Mouse (Mus musculus) cerebellum, adult 9-11 months (tissue): ENCODE measurements around the gene Dennd2a.
"Not testable (repeated sequence)": the region's sequence is repeated elsewhere in the genome, so short reads cannot be mapped to it uniquely, and the experiment has no call there.

Source experiments
- DNase-seq: peaks from one replicate; pipeline ENCODE4 v3.0.0; 2022

Gene Dennd2a

GRCm38 (mm10) chr6:39445801-39446572 lies 111.7 kb downstream of the Dennd2a start:
- DNase-seq: no peak

- DNase-seq: no peak
Observed at GRCm38 (mm10) chr6:39442786-39443287, 114.8 kb downstream of the Dennd2a start.

- DNase-seq: no peak
Observed at GRCm38 (mm10) chr6:39440207-39440606, 117.5 kb downstream of the Dennd2a start.

GRCm38 (mm10) chr6:39437519-39437918 lies 120.1 kb downstream of the Dennd2a start:
- DNase-seq: not testable (repeated sequence)

GRCm38 (mm10) chr6:39435875-39436274 lies 121.8 kb downstream of the Dennd2a start:
- no peak for DNase-seq

- no peak for DNase-seq
Observed at GRCm38 (mm10) chr6:39434886-39435492, 122.7 kb downstream of the Dennd2a start.

- no peak for DNase-seq
Observed at GRCm38 (mm10) chr6:39434111-39434885, 123.4 kb downstream of the Dennd2a start.

GRCm38 (mm10) chr6:39433701-39434100 lies 124.0 kb downstream of the Dennd2a start:
- DNase-seq: no peak

- DNase-seq: no peak
Observed at GRCm38 (mm10) chr6:39433174-39433573, 124.5 kb downstream of the Dennd2a start.

GRCm38 (mm10) chr6:39430722-39431121 lies 126.9 kb downstream of the Dennd2a start:
- DNase-seq: no peak

- DNase-seq: no peak
Observed at GRCm38 (mm10) chr6:39429007-39429788, 128.5 kb downstream of the Dennd2a start.

- DNase-seq: no peak
Observed at GRCm38 (mm10) chr6:39427276-39428003, 130.2 kb downstream of the Dennd2a start.

- DNase-seq: no peak
Observed at GRCm38 (mm10) chr6:39426725-39427124, 130.9 kb downstream of the Dennd2a start.

GRCm38 (mm10) chr6:39425181-39425580 lies 132.5 kb downstream of the Dennd2a start:
- no peak for DNase-seq

- no peak for DNase-seq
Observed at GRCm38 (mm10) chr6:39423686-39424085, 134.0 kb downstream of the Dennd2a start.

GRCm38 (mm10) chr6:39423130-39423551 lies 134.5 kb downstream of the Dennd2a start:
- no peak for DNase-seq

GRCm38 (mm10) chr6:39420867-39421266 lies 136.8 kb downstream of the Dennd2a start:
- peak; percentile 45 for DNase-seq

- DNase-seq: peak; percentile 95
Observed at GRCm38 (mm10) chr6:39419851-39420721, 137.6 kb downstream of the Dennd2a start, which contains the start of gene Mkrn1. Mkrn1 (minus strand) TSS chr6:39420462.

GRCm38 (mm10) chr6:39419386-39419850 lies 138.2 kb downstream of the Dennd2a start:
- no peak for DNase-seq

GRCm38 (mm10) chr6:39416654-39417053 lies 141.0 kb downstream of the Dennd2a start:
- not testable (repeated sequence) for DNase-seq

- DNase-seq: peak; percentile 54
Observed at GRCm38 (mm10) chr6:39415762-39416161, 141.9 kb downstream of the Dennd2a start.
